Mouse (Mus musculus) T-cell, adult 2 months (primary cell): ENCODE measurements at regions not wholly inside any gene's neighbourhood (a gene's known extent, or its start where the extent isn't known, plus 50 kb on each side); places are given as distances from the start of the nearest gene placed in this dataset.
"Not testable (repeated sequence)": the region's sequence is repeated elsewhere in the genome, so short reads cannot be mapped to it uniquely, and the experiment has no call there.

Experiments
- DNase-seq: peaks from one replicate; pipeline ENCODE4 v3.0.0; 2022; ENCODE audit warnings: low spot score

- no peak for DNase-seq
These were observed 694.0 kb downstream of the Trib2 start for GRCm38 (mm10) chr12:15122586-15123212.

- DNase-seq: no peak
These were observed 701.2 kb downstream of the Trib2 start for GRCm38 (mm10) chr12:15115556-15115955.

GRCm38 (mm10) chr12:15114793-15115192, 701.9 kb downstream of the Trib2 start:
- DNase-seq: no peak

- DNase-seq: no peak
These were observed 705.7 kb downstream of the Trib2 start for GRCm38 (mm10) chr12:15111049-15111448.

- no peak for DNase-seq
These were observed 711.8 kb downstream of the Trib2 start for GRCm38 (mm10) chr12:15104876-15105275.

GRCm38 (mm10) chr12:15078615-15079014, 738.1 kb downstream of the Trib2 start:
- no peak for DNase-seq

- DNase-seq: no peak
These were observed 752.4 kb downstream of the Trib2 start for GRCm38 (mm10) chr12:15064351-15064750.

GRCm38 (mm10) chr12:15051387-15051786, 765.3 kb downstream of the Trib2 start:
- no peak for DNase-seq

- DNase-seq: no peak
These were observed 773.5 kb downstream of the Trib2 start for GRCm38 (mm10) chr12:15043264-15043663.

GRCm38 (mm10) chr12:15011091-15011490, 805.6 kb downstream of the Trib2 start:
- DNase-seq: no peak

- not testable (repeated sequence) for DNase-seq
These were observed 814.3 kb downstream of the Trib2 start for GRCm38 (mm10) chr12:15002401-15002800.
